Mouse (Mus musculus) heart, postnatal 0 days (tissue): ENCODE measurements at regions not wholly inside any gene's neighbourhood (a gene's known extent, or its start where the extent isn't known, plus 50 kb on each side); places are given as distances from the start of the nearest gene placed in this dataset.

Source experiments
- ATAC-seq: fragments of 200-750 bp; cut with Nextera tagmentation; 2 replicates; pipeline ENCODE4 v1.8.0; 2017; ENCODE audit warnings: low read depth, moderate number of reproducible peaks, moderate library complexity; ENCODE audit not compliant: insufficient read depth
- DNase-seq: peaks from one replicate; pipeline ENCODE4 v3.0.0-alpha.2; 2016; ENCODE audit warnings: low spot score
- H3K27ac ChIP-seq: fragments of 300-500 bp; sonication (generic); 2 replicates; pipeline ENCODE4 v1.5.1; 2014; ENCODE audit warnings: low read depth, mild to moderate bottlenecking
- H3K27me3 ChIP-seq: fragments of 300-500 bp; sonication (generic); 2 replicates; pipeline ENCODE4 v1.6.1; 2014; ENCODE audit warnings: low read length, mixed read lengths; ENCODE audit not compliant: control insufficient read depth, insufficient read depth
- H3K36me3 ChIP-seq: fragments of 300-500 bp; sonication (generic); replicated peaks from 2 replicates; pipeline ENCODE4 v1.6.1; 2014; ENCODE audit warnings: low read length, mixed read lengths; ENCODE audit not compliant: control insufficient read depth, insufficient read depth
- H3K4me1 ChIP-seq: fragments of 300-500 bp; sonication (generic); 2 replicates; pipeline ENCODE4 v1.6.1; 2014; ENCODE audit warnings: antibody characterized with exemption; ENCODE audit not compliant: control insufficient read depth, insufficient read depth
- H3K4me2 ChIP-seq: fragments of 300-500 bp; sonication (generic); 2 replicates; pipeline ENCODE4 v1.6.1; 2014; ENCODE audit warnings: low read depth, mild to moderate bottlenecking, low read length, moderate library complexity
- H3K4me3 ChIP-seq: fragments of 300-500 bp; sonication (generic); 2 replicates; pipeline ENCODE4 v1.5.1; 2014; ENCODE audit warnings: low read depth, low read length
- H3K9ac ChIP-seq: fragments of 300-500 bp; sonication (generic); replicated peaks from 2 replicates; pipeline ENCODE4 v1.6.1; 2014; ENCODE audit warnings: low read depth, low read length, mixed read lengths
- H3K9me3 ChIP-seq: fragments of 300-500 bp; sonication (generic); replicated peaks from 2 replicates; pipeline ENCODE4 v1.6.1; 2016; ENCODE audit warnings: low read length; ENCODE audit not compliant: control insufficient read depth
- CTCF ChIP-seq: IDR thresholded peaks from 2 replicates; pipeline ENCODE4 v1.5.1; 2016; ENCODE audit warnings: antibody characterized with exemption, control low read depth, low read depth
- EP300 ChIP-seq: IDR thresholded peaks from 2 replicates; pipeline ENCODE4 v1.6.1; 2016; ENCODE audit warnings: antibody characterized with exemption, low read depth
- WGBS: fragments of 180-500 bp; shearing (Covaris S2); extraction: QIAGEN DNeasy Blood & Tissue Kit; methylation state at CpG from one replicate; pipeline ENCODE4 v1.1.7; 2014; 5-methylcytosine and 5-hydroxymethylcytosine counted together

- ATAC-seq (no peak), DNase-seq (no peak)
- Histone ChIP-seq H3K27me3 (no peaks in the 10 kb centered on the region), H3K27ac (no peak overlapping the region), H3K9me3 (no peaks in the 10 kb centered on the region), H3K4me2 (no peak overlapping the region), H3K4me1 (peaks cover 8% of the 10 kb centered on the region), H3K36me3 (no peaks in the 10 kb centered on the region), H3K9ac (no peak overlapping the region), H3K4me3 (no peak overlapping the region)
- TF ChIP-seq EP300: no peak
- no peak for TF ChIP-seq CTCF
- WGBS: 54% methylated on average over 4 of the region's 4 CpGs
These were observed 120.0 kb downstream of the Dusp6 start for GRCm38 (mm10) chr10:99383028-99383427.

- no peak overlapping the region for H3K4me2 ChIP-seq
- H3K27ac ChIP-seq: no peak overlapping the region
- no peaks in the 10 kb centered on the region for H3K9me3 ChIP-seq
- TF ChIP-seq CTCF (no peak), EP300 (no peak)
- H3K4me1 ChIP-seq: peaks cover 8% of the 10 kb centered on the region
- no peak for DNase-seq
- no peak overlapping the region for H3K9ac ChIP-seq
- no peak overlapping the region for H3K4me3 ChIP-seq
- no peaks in the 10 kb centered on the region for H3K36me3 ChIP-seq
- 75% methylated on average over 6 of the region's 6 CpGs for WGBS
- H3K27me3 ChIP-seq: no peaks in the 10 kb centered on the region
- ATAC-seq: no peak
These were observed 121.3 kb downstream of the Dusp6 start for GRCm38 (mm10) chr10:99384366-99384765.

- Histone ChIP-seq H3K27me3 (no peaks in the 10 kb centered on the region), H3K36me3 (no peaks in the 10 kb centered on the region), H3K4me1 (peaks cover 8% of the 10 kb centered on the region), H3K27ac (no peak overlapping the region), H3K9me3 (no peaks in the 10 kb centered on the region), H3K4me2 (no peak overlapping the region), H3K4me3 (no peak overlapping the region), H3K9ac (no peak overlapping the region)
- TF ChIP-seq EP300 (no peak), CTCF (no peak)
- ATAC-seq (no peak), DNase-seq (no peak)
- 64% methylated on average over 4 of the region's 4 CpGs for WGBS
These were observed 121.8 kb downstream of the Dusp6 start for GRCm38 (mm10) chr10:99384851-99385250.

GRCm38 (mm10) chr10:99385854-99386253 is 122.8 kb downstream of the Dusp6 start:
- Histone ChIP-seq H3K4me2 (no peak overlapping the region), H3K9me3 (no peaks in the 10 kb centered on the region), H3K27me3 (no peaks in the 10 kb centered on the region), H3K27ac (no peak overlapping the region), H3K4me3 (no peak overlapping the region), H3K4me1 (peaks cover 8% of the 10 kb centered on the region), H3K36me3 (no peaks in the 10 kb centered on the region), H3K9ac (no peak overlapping the region)
- TF ChIP-seq EP300: no peak
- no peak for TF ChIP-seq CTCF
- no peak for DNase-seq
- ATAC-seq: no peak
- 59% methylated on average over 6 of the region's 6 CpGs for WGBS

GRCm38 (mm10) chr10:99388526-99388925 is 125.5 kb downstream of the Dusp6 start:
- WGBS: 76% methylated on average over 7 of the region's 7 CpGs
- DNase-seq (no peak), ATAC-seq (no peak)
- Histone ChIP-seq H3K9me3 (no peaks in the 10 kb centered on the region), H3K4me1 (peaks cover 4% of the 10 kb centered on the region; the same call in 1 of the 2 replicates), H3K36me3 (no peaks in the 10 kb centered on the region), H3K9ac (no peak overlapping the region), H3K27me3 (no peaks in the 10 kb centered on the region), H3K4me3 (no peak overlapping the region), H3K27ac (no peak overlapping the region), H3K4me2 (no peak overlapping the region)
- TF ChIP-seq EP300 (no peak), CTCF (no peak)

GRCm38 (mm10) chr10:99388986-99389385 is 126.0 kb downstream of the Dusp6 start:
- Histone ChIP-seq H3K9me3 (no peaks in the 10 kb centered on the region), H3K27me3 (no peaks in the 10 kb centered on the region), H3K27ac (no peak overlapping the region), H3K4me1 (peaks cover 5% of the 10 kb centered on the region; the same call in 1 of the 2 replicates), H3K4me3 (no peak overlapping the region), H3K36me3 (no peaks in the 10 kb centered on the region), H3K9ac (no peak overlapping the region), H3K4me2 (no peak overlapping the region)
- ATAC-seq (no peak), DNase-seq (no peak)
- TF ChIP-seq EP300 (no peak), CTCF (no peak)
- WGBS: 89% methylated on average over 8 of the region's 8 CpGs
